Mouse (Mus musculus) midbrain, postnatal 0 days (tissue): Measurements from ENCODE around the gene Guca2a. TPM values are rescaled to one million over a fixed set of nuclear protein-coding genes. Genes with fewer than 3 reads are reported as not detected.

Experiments used
- ATAC-seq: fragments of 200-750 bp; cut with Nextera tagmentation; 2 replicates; pipeline ENCODE4 v1.8.0; 2017; ENCODE audit warnings: moderate number of reproducible peaks, mild to moderate bottlenecking, moderate TSS enrichment, moderate library complexity; ENCODE audit not compliant: low FRiP score
- DNase-seq: peaks from one replicate; pipeline ENCODE4 v3.0.0-alpha.2; 2015; ENCODE audit warnings: low spot score
- H3K27ac ChIP-seq: fragments of 300-500 bp; sonication (generic); 2 replicates; pipeline ENCODE4 v1.5.1; 2014; ENCODE audit warnings: low read depth, mild to moderate bottlenecking, low read length, mixed read lengths
- H3K27me3 ChIP-seq: fragments of 300-500 bp; sonication (generic); 2 replicates; pipeline ENCODE4 v1.6.1; 2014; ENCODE audit warnings: low read length, control low read depth, mixed read lengths; ENCODE audit not compliant: insufficient read depth
- H3K36me3 ChIP-seq: fragments of 300-500 bp; sonication (generic); 2 replicates; pipeline ENCODE4 v1.6.1; 2014; ENCODE audit warnings: low read length, control low read depth, mixed read lengths; ENCODE audit not compliant: insufficient read depth
- H3K4me1 ChIP-seq: fragments of 300-500 bp; sonication (generic); 2 replicates; pipeline ENCODE4 v1.6.1; 2014; ENCODE audit warnings: mild to moderate bottlenecking, control low read depth, antibody characterized with exemption, low read length, mixed read lengths; ENCODE audit not compliant: insufficient read depth
- H3K4me2 ChIP-seq: fragments of 300-500 bp; sonication (generic); 2 replicates; pipeline ENCODE4 v1.6.1; 2014; ENCODE audit warnings: low read depth, mild to moderate bottlenecking, low read length, mixed read lengths; ENCODE audit not compliant: poor library complexity, severe bottlenecking
- H3K4me3 ChIP-seq: fragments of 300-500 bp; sonication (generic); 2 replicates; pipeline ENCODE4 v1.5.1; 2014; ENCODE audit warnings: low read depth, mild to moderate bottlenecking, low read length, moderate library complexity
- H3K9ac ChIP-seq: fragments of 300-500 bp; sonication (generic); replicated peaks from 2 replicates; pipeline ENCODE4 v1.6.1; 2014; ENCODE audit warnings: mild to moderate bottlenecking, low read length, moderate library complexity, mixed read lengths; ENCODE audit not compliant: poor library complexity, severe bottlenecking
- H3K9me3 ChIP-seq: fragments of 300-500 bp; sonication (generic); 2 replicates; pipeline ENCODE4 v1.6.1; 2016; ENCODE audit warnings: low read length, control low read depth
- CTCF ChIP-seq: IDR thresholded peaks from 2 replicates; pipeline ENCODE4 v1.5.1; 2016; ENCODE audit warnings: antibody characterized with exemption, mild to moderate bottlenecking
- WGBS: fragments of 180-500 bp; shearing (Covaris S2); extraction: QIAGEN DNeasy Blood & Tissue Kit; methylation state at CpG from one replicate; pipeline ENCODE4 v1.1.7; 2014; 5-methylcytosine and 5-hydroxymethylcytosine counted together
- polyA plus RNA-seq: library from polyadenylated mRNA; unstranded; fragments of >200 nt; fragmentation: Nextera tagmentation; extraction: Ambion mirVana; gene quantifications from 2 replicates; pipeline ENCODE4 v1.2.1, GENCODE M21; 2015
- total RNA-seq: library from RNA; depleted of rRNA; stranded (reverse); fragments of >200 nt; gene quantifications from 2 replicates; pipeline ENCODE4 v1.2.3, GENCODE M21; 2014

The Guca2a gene
- total and polyA plus RNA-seq, 2 experiments from 2014 or later = not detected

DNA sequence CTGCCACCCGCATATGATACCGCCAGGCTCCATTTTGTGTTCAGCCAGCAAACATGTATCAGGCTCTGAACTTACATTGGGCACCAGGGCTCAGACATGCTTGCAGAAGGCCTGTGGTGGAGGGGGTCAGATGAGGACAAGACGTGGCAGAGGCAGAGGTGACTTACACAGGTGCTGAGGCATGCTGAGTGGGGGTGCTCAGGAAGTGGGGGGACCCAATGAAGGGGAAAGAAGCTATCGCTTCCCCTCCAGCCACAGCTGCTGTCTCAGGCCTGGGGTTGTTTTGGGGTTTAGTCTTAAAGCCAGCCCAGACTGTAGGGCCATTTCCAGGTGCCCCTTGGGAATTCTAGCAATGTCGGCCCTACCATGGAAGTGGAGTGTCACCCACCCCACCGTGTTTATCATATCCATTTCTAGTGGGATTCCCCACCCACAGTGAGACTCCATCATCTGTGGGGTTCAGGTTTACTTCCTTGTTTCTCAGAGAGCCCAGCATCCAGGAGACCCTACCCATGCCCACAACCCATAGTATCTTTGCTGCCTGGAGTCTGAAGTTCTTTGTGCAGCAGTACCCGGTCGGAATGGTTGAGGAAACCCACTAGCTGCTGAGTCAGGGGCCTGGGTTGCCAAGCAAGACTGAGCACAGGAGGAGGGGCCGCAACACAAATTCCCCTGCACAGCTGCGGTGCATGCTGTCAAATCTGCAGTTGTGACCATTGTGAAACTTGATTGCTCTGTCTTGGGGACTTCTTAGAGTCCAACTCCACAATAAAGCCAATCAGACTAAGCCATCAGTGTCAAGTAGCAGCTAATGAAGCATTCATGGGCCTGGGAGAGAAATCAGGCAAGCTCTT, 32.1 kb downstream of the Guca2a start:
- WGBS = 57% methylated on average over 10 of the region's 10 CpGs
- ATAC-seq (no peak), DNase-seq (no peak)
- H3K36me3 ChIP-seq = no peaks in the 10 kb centered on the region
- no peaks in the 10 kb centered on the region for H3K27me3 ChIP-seq
- no peaks in the 10 kb centered on the region for H3K9me3 ChIP-seq
- H3K9ac ChIP-seq = no peak overlapping the region
- TF ChIP-seq CTCF = no peak
- no peak overlapping the region for H3K4me3 ChIP-seq
- H3K4me2 ChIP-seq = no peak overlapping the region
- H3K27ac ChIP-seq = no peak overlapping the region
- no peaks in the 10 kb centered on the region; the same call in 1 of the 2 replicates for H3K4me1 ChIP-seq

DNA sequence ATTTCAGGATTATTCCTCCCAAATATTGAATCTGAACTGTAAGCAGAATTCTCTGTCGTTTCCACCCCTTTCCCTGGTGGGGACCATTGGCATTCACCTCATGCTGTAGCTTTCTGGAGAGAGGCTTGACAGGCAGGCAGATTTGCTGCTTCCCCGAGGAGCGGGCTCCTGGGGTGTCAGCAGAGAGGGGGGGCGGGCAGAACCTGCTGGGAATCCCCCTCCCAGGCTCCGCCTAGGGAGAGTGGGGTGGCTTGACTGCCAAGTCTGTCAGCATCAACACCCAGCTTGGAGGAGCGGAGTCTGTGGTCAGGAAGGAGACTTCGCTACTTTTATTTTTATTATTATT, 32.7 kb downstream of the Guca2a start:
- Histone ChIP-seq H3K9ac (no peak overlapping the region), H3K9me3 (no peaks in the 10 kb centered on the region), H3K4me3 (no peak overlapping the region), H3K36me3 (no peaks in the 10 kb centered on the region), H3K4me2 (no peak overlapping the region), H3K4me1 (no peaks in the 10 kb centered on the region; the same call in 1 of the 2 replicates), H3K27ac (no peak overlapping the region), H3K27me3 (no peaks in the 10 kb centered on the region)
- DNase-seq (no peak), ATAC-seq (no peak)
- TF ChIP-seq CTCF = no peak
- WGBS = 28% methylated on average over 7 of the region's 7 CpGs

DNA sequence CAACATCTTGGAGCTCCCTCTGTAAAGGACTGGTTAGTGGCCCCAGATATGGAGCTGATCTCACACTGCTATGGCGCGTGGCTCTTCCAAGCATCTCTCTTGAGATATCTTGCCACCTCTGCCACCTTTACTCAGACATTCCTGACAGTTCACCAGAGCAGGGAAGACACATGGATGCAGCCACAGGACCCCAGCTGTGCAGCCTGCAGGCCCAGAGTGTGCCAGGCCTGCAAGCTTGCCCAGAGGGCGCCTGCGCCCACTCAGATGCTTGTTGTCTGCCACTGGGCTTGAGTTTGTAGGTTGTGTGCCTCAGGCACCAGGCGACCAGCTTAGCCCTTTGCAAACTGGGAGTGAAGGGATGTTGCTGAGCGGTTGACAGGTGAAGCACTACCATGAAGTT, 33.2 kb downstream of the Guca2a start:
- DNase-seq = no peak
- ATAC-seq = no peak
- TF ChIP-seq CTCF = no peak
- H3K27me3 ChIP-seq = no peaks in the 10 kb centered on the region
- H3K4me1 ChIP-seq = no peaks in the 10 kb centered on the region; the same call in 1 of the 2 replicates
- no peaks in the 10 kb centered on the region for H3K36me3 ChIP-seq
- H3K9ac ChIP-seq = no peak overlapping the region
- H3K27ac ChIP-seq = no peak overlapping the region
- no peaks in the 10 kb centered on the region for H3K9me3 ChIP-seq
- H3K4me3 ChIP-seq = no peak overlapping the region
- 75% methylated on average over 6 of the region's 6 CpGs for WGBS
- no peak overlapping the region for H3K4me2 ChIP-seq

- no peak overlapping the region for H3K9ac ChIP-seq
- no peaks in the 10 kb centered on the region; the same call in 1 of the 2 replicates for H3K4me1 ChIP-seq
- DNase-seq = no peak
- H3K9me3 ChIP-seq = no peaks in the 10 kb centered on the region
- no peak for ATAC-seq
- H3K27ac ChIP-seq = no peak overlapping the region
- no peak overlapping the region for H3K4me2 ChIP-seq
- WGBS = 94% methylated on average over 9 of the region's 9 CpGs
- TF ChIP-seq CTCF = no peak
- H3K27me3 ChIP-seq = no peaks in the 10 kb centered on the region
- no peaks in the 10 kb centered on the region for H3K36me3 ChIP-seq
- no peak overlapping the region for H3K4me3 ChIP-seq
Measured at GRCm38 (mm10) chr4:119671164-119671563, 33.7 kb downstream of the Guca2a start.

DNA sequence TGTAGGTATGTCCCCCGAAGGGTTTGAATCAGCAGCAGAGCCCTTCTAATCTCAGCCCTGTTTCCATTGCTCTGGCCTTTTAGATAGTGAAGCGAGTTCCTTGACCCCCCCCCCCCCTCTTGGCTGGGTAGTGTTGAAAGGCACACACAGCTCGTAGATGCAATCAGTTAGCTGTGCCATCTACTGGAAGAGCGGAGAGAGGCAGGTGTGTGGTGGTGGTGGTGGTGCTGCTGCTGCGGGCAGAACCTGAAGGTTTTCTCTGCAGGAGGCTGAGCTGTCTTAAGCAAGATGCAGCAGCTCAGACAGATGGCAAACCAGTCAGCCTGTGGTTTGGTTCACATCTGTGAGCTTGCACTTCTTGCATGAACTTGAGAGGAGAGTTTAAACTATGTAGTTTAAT, 35.2 kb downstream of the Guca2a start:
- Histone ChIP-seq H3K4me1 (no peaks in the 10 kb centered on the region; the same call in 1 of the 2 replicates), H3K36me3 (no peaks in the 10 kb centered on the region), H3K27me3 (no peaks in the 10 kb centered on the region), H3K9me3 (no peaks in the 10 kb centered on the region), H3K9ac (no peak overlapping the region), H3K4me3 (no peak overlapping the region), H3K4me2 (no peak overlapping the region), H3K27ac (no peak overlapping the region)
- WGBS = 37% methylated on average over 5 of the region's 5 CpGs
- peak; percentile 49 for DNase-seq
- peak; percentile 63 for TF ChIP-seq CTCF
- ATAC-seq = no peak; the same call in 1 of the 2 replicates

DNA sequence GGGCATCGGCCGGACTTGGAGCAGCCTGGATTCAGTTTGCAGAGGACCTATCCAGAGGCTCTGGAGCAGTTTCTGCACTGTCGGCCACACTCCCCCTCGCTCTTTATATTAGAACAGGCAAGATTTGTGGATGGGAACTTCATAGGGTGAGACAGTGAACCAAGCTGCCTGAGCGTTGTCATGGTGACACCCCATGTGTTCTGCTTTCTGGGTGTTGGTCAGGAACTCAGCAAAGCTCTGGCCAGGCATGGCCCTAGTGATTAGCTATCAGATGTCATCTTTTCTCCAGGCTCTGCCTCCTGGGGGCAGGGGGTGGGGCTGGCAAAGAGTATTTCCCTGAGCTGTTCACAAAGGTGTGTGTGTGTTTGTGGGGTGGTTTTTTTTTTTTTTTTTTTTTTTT, 45.1 kb downstream of the Guca2a start:
- Histone ChIP-seq H3K4me2 (no peak overlapping the region), H3K27ac (no peak overlapping the region), H3K27me3 (no peaks in the 10 kb centered on the region), H3K9ac (no peak overlapping the region), H3K4me1 (peaks cover 2% of the 10 kb centered on the region; the same call in 1 of the 2 replicates), H3K9me3 (no peaks in the 10 kb centered on the region), H3K36me3 (no peaks in the 10 kb centered on the region), H3K4me3 (no peak overlapping the region)
- DNase-seq (peak; percentile 51), ATAC-seq (0 out of 2 replicates have a peak, but pooled peaks have one; percentile 63)
- WGBS = 28% methylated on average over 5 of the region's 5 CpGs
- TF ChIP-seq CTCF = no peak
